Mouse (Mus musculus) heart, adult 2 months (tissue): ENCODE measurements around the gene Glod5. TPM values are rescaled to one million over a fixed set of nuclear protein-coding genes. Genes with fewer than 3 reads are reported as not detected.

Source experiments
- DNase-seq, 2 experiments: peaks; one replicate each; pipeline ENCODE4 v3.0.0; 2021
- H3K27ac ChIP-seq: fragments of 200-600 bp; 2 replicates; pipeline ENCODE4 v1.8.1; 2022
- H3K27me3 ChIP-seq: fragments of 200-500 bp; 2 replicates; pipeline ENCODE4 v1.6.1; 2012; ENCODE audit warnings: mild to moderate bottlenecking, low read length, inconsistent platforms, mixed read lengths; ENCODE audit not compliant: control insufficient read depth, insufficient read depth
- H3K36me3 ChIP-seq: fragments of 200-500 bp; 2 replicates; pipeline ENCODE4 v1.6.1; 2012; ENCODE audit warnings: low read length, inconsistent platforms; ENCODE audit not compliant: control insufficient read depth, insufficient read depth
- H3K4me1 ChIP-seq: fragments of 200-500 bp; 2 replicates; pipeline ENCODE4 v1.6.1; 2011; ENCODE audit warnings: low read length; ENCODE audit not compliant: control insufficient read depth, insufficient read depth
- H3K4me3 ChIP-seq: fragments of 200-600 bp; 2 replicates; pipeline ENCODE4 v1.8.1; 2022
- H3K79me2 ChIP-seq: fragments of 200-500 bp; replicated peaks from 2 replicates; pipeline ENCODE4 v1.6.1; 2012; ENCODE audit warnings: mild to moderate bottlenecking, inconsistent platforms, low read length, moderate library complexity, mixed read lengths; ENCODE audit not compliant: control insufficient read depth, insufficient read depth
- H3K9ac ChIP-seq: fragments of 200-500 bp; 2 replicates; pipeline ENCODE4 v1.6.1; 2012; ENCODE audit warnings: low read depth, mild to moderate bottlenecking, control low read depth, inconsistent platforms, low read length, mixed read lengths
- CTCF ChIP-seq: fragments of 200-600 bp; IDR thresholded peaks from 2 replicates; pipeline ENCODE4 v1.8.1; 2022; ENCODE audit warnings: antibody characterized with exemption, mild to moderate bottlenecking, moderate library complexity
- EP300 ChIP-seq: fragments of 200-500 bp; IDR thresholded peaks from 2 replicates; pipeline ENCODE4 v1.6.1; 2011; ENCODE audit warnings: low read depth, low read length, control low read depth; ENCODE audit not compliant: insufficient read depth
- POLR2A ChIP-seq: fragments of 200-500 bp; IDR thresholded peaks from 2 replicates; pipeline ENCODE4 v1.6.1; 2011; ENCODE audit warnings: mild to moderate bottlenecking, low read depth, low read length, control low read depth; ENCODE audit not compliant: insufficient read depth
- WGBS: fragments of 180-500 bp; shearing (Covaris S2); methylation state at CpG from one replicate; pipeline ENCODE4 v1.1.7; 2018; 5-methylcytosine and 5-hydroxymethylcytosine counted together
- intact Hi-C: fragments of 180-260 bp; cut with DNase I; formaldehyde crosslinking; loops from one replicate; pipeline ENCODE4 v1.15.1; 2025
- polyA plus RNA-seq: library from polyadenylated mRNA; depleted of rRNA; stranded (reverse); fragments of >200 nt; gene quantifications from 2 replicates; pipeline ENCODE4 v1.2.3, GENCODE M21; 2012
- total RNA-seq, 2 experiments: library from RNA; stranded (reverse); gene quantifications; 2 replicates each; pipeline ENCODE4 v1.2.3; 2021

Glod5 gene
- total and polyA plus RNA-seq, 3 experiments, result not detected

GRCm38 (mm10) chrX:8002971-8003370 lies 15.3 kb downstream of the Glod5 start:
- Histone ChIP-seq H3K4me1 (no peaks in the 10 kb centered on the region), H3K36me3 (no peaks in the 10 kb centered on the region), H3K9ac (no peak overlapping the region), H3K4me3 (no peak overlapping the region), H3K27ac (no peak overlapping the region), H3K79me2 (no peaks in the 10 kb centered on the region), H3K27me3 (no peaks in the 10 kb centered on the region)
- WGBS, result 67% methylated on average over 4 of the region's 4 CpGs
- intact Hi-C loops, result no loop called here
- DNase-seq, result no peak
- TF ChIP-seq POLR2A (no peak), EP300 (no peak), CTCF (no peak)

DNA sequence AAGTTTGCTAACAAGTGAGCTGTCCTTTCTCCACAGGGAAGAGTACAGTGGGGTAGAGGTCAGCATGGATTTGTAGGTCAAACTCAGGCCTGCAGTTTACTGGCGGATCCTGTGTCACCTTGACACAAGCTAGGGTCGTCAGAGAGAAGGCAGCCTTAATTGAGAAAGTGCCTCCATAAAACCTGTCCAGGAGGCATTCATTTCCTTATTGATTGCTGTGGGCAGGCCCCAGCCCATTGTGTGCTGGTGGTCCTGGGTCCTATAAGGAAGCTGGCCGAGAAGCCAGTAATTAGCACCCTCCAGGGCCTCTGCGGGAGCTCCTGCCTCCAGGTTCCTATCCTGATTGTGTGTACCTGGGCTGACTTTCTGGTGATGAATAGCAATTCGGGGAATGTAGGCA lies 16.3 kb downstream of the Glod5 start:
- intact Hi-C loops, result no loop called here
- Histone ChIP-seq H3K79me2 (no peaks in the 10 kb centered on the region), H3K9ac (no peak overlapping the region), H3K4me3 (no peak overlapping the region), H3K4me1 (no peaks in the 10 kb centered on the region), H3K27me3 (no peaks in the 10 kb centered on the region), H3K27ac (no peak overlapping the region), H3K36me3 (no peaks in the 10 kb centered on the region)
- DNase-seq, result no peak
- WGBS, result 56% methylated on average over 5 of the region's 5 CpGs
- TF ChIP-seq POLR2A, result no peak
- TF ChIP-seq CTCF, result no peak
- no peak for TF ChIP-seq EP300

DNA sequence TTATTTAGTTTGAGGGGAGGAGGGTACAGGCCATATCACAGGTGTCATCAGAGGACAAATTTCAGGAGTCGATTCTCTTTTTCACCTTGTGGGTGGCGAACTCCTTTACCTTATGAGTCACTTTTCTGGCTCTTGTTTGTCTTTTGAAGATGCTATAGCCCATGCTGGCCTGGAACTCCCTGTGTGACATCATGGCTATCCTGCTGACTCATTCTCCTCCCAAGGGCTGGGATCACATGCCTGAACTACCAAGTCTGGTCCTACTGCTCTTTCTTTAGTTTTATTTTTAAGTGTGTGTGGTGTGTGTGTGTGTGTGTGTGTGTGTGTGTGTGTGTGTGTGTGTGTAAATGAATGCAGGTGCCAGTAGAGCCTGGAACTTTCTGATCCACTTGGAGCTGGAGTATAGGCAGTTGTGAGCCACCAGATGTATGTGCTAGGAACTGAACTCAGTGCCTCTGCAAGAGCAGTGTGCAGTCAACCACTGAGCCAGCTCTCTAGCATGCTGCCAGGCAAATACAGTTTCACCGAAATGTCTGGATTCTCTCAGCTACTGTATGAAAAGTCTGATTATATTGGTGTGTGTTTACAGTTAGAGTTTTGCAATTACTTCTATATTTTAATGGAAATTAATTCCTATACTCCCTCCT lies 17.6 kb downstream of the Glod5 start:
- Histone ChIP-seq H3K4me1 (no peaks in the 10 kb centered on the region), H3K27me3 (no peaks in the 10 kb centered on the region), H3K27ac (no peak overlapping the region), H3K36me3 (no peaks in the 10 kb centered on the region), H3K4me3 (no peak overlapping the region), H3K9ac (no peak overlapping the region), H3K79me2 (no peaks in the 10 kb centered on the region)
- 58% methylated on average over 3 of the region's 3 CpGs for WGBS
- DNase-seq, result no peak
- intact Hi-C loops, result no loop called here
- TF ChIP-seq CTCF (no peak), EP300 (no peak), POLR2A (no peak)

DNA sequence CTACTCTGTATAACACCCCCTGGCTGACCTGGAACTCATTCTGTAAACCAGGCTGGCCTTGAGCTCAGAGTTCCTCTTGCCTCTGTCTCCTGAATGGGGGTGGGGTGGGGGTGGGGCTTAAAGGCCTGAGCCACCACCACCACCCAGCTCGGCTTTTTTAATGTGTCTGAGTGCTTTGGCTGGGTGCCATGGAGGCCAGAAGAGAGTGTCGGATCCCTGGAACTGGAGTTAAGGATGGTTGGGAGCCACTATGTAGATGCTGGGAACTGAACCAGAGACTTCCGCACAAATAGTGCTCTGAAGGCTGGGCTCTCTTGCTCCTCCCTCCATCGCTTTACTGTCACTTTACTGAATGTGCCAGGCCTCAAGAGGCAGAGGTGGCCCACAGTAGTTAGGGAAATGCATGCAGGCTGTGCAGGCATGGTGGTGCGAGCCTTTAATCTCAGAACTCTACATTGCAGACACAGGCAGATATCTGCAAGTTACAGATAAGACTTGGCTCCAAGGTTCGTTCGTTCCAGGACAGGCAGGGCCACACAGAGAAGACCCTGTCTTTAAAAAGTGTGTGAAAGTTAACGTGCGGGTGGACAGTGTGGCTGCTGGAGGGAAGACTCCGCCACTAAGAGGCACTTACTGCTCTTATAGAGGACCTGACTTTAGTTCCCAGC lies 25.1 kb downstream of the Glod5 start:
- H3K4me1 ChIP-seq, result no peaks in the 10 kb centered on the region
- H3K9ac ChIP-seq, result no peak overlapping the region
- no peak for DNase-seq
- intact Hi-C loops, result no loop called here
- H3K4me3 ChIP-seq, result no peak overlapping the region
- no peaks in the 10 kb centered on the region for H3K79me2 ChIP-seq
- TF ChIP-seq POLR2A (no peak), CTCF (no peak), EP300 (no peak)
- H3K27me3 ChIP-seq, result no peaks in the 10 kb centered on the region
- H3K36me3 ChIP-seq, result no peaks in the 10 kb centered on the region
- H3K27ac ChIP-seq, result no peak overlapping the region
- 49% methylated on average over 10 of the region's 10 CpGs for WGBS

GRCm38 (mm10) chrX:7992379-7993067 lies 25.8 kb downstream of the Glod5 start:
- no peak for DNase-seq
- Histone ChIP-seq H3K4me1 (no peaks in the 10 kb centered on the region), H3K27ac (no peak overlapping the region), H3K36me3 (no peaks in the 10 kb centered on the region), H3K27me3 (no peaks in the 10 kb centered on the region), H3K4me3 (no peak overlapping the region), H3K79me2 (no peaks in the 10 kb centered on the region), H3K9ac (no peak overlapping the region)
- WGBS, result 63% methylated on average over 8 of the region's 8 CpGs
- no peak for TF ChIP-seq POLR2A
- no peak for TF ChIP-seq EP300
- TF ChIP-seq CTCF, result no peak
- intact Hi-C loops, result no loop called here

DNA sequence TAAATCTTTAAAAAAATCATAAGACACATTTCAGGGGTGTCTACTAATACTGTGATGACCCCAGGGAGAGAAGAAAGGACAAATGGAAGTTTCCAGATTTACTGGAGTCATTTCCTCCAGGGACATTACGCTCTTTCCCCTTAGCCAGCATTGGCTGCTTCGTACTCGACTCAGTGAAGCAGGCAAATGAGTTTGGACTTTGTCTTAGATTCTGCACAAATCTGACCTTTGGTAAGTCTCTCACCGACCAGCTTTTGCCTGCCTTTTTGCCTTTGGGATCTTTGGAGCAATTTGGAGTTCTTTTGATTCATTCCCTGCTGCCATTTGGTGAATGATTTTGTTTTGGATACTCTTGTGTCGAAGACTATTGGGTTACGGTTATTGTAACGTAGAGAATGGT lies 36.9 kb downstream of the Glod5 start:
- Histone ChIP-seq H3K79me2 (no peaks in the 10 kb centered on the region), H3K27me3 (no peaks in the 10 kb centered on the region), H3K9ac (no peak overlapping the region), H3K36me3 (no peaks in the 10 kb centered on the region), H3K4me1 (no peaks in the 10 kb centered on the region), H3K27ac (no peak overlapping the region), H3K4me3 (no peak overlapping the region)
- intact Hi-C loops, result no loop called here
- TF ChIP-seq POLR2A (no peak), EP300 (no peak), CTCF (no peak)
- 78% methylated on average over 7 of the region's 7 CpGs for WGBS
- DNase-seq, result no peak
